Mouse (Mus musculus): ENCODE measurements around the gene Clock. TPM values are rescaled to one million over a fixed set of nuclear protein-coding genes. Genes with fewer than 3 reads are reported as not detected.

The Clock gene
- 11.0 and 11.3 TPM in 2 replicates for polyA plus RNA-seq (2015; fragmentation: Nextera tagmentation; extraction: Ambion mirVana)

- Histone ChIP-seq H3K4me2 (peak within 1 kb of the TSS; percentile 93), H3K9me3 (replicated peaks) (no peaks in the 10 kb centered on the region), H3K9ac (peak within 1 kb of the TSS; percentile 89), H3K27me3 (no peaks in the 10 kb centered on the region), H3K36me3 (no peaks in the 10 kb centered on the region), H3K4me1 (peaks cover 16% of the 10 kb centered on the region), H3K27ac (peak within 1 kb of the TSS; percentile 98), H3K4me3 (replicated peaks) (peak within 1 kb of the TSS; percentile 99)
- WGBS, result under 1% methylated on average over 76 of the region's 104 CpGs
- peak; percentile 88 for ATAC-seq (replicated peaks; ENCODE audit: low FRiP score)
These were observed at the start of gene Clock for GRCm38 (mm10) chr5:76304452-76305341. Gene Clock (minus strand): TSS chr5:76304792.

DNA sequence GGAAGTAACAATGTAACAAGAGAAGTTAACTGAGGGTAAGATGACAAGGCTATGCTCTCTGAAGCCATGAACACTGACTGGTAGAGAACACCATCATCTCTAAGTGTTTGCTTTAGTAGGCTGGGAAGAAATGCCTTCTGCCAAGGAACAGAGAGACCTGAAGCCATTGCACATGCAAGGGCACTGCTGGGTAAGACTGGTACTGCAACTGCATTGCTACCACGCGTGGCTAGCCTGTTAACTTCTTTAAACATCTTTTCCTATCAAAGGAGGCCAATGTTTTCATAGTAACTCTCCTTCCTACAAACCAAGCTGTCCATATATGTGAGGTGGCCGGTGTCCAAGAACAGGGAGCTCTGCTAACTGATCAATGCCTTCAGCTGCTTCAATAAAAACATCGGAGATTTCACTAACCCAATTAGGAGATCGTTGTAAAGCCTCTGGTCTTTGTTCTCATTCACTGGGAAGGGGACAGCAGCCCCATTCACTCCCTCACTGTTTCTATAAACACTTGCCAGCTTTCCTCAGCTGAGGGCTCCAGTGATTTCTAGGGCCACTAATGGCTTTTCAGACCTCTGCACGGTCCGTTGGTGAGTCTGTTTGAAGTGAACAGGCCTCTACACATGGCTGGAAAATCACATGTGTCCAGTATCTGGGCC is 47.5 kb upstream of the Clock start:
- Histone ChIP-seq H3K4me2 (no peak overlapping the region), H3K9me3 (replicated peaks) (no peaks in the 10 kb centered on the region), H3K4me3 (replicated peaks) (no peak overlapping the region), H3K9ac (no peak overlapping the region), H3K27ac (no peak overlapping the region), H3K36me3 (no peaks in the 10 kb centered on the region), H3K27me3 (no peaks in the 10 kb centered on the region), H3K4me1 (no peaks in the 10 kb centered on the region)
- ATAC-seq (replicated peaks; ENCODE audit: low FRiP score), result no peak
- WGBS, result 33% methylated on average over 7 of the region's 7 CpGs

- Histone ChIP-seq H3K4me1 (no peaks in the 10 kb centered on the region), H3K27ac (no peak overlapping the region), H3K9me3 (replicated peaks) (no peaks in the 10 kb centered on the region), H3K27me3 (no peaks in the 10 kb centered on the region), H3K36me3 (no peaks in the 10 kb centered on the region), H3K4me2 (no peak overlapping the region), H3K4me3 (replicated peaks) (no peak overlapping the region), H3K9ac (no peak overlapping the region)
- WGBS, result 76% methylated on average over 5 of the region's 5 CpGs
- ATAC-seq (replicated peaks; ENCODE audit: low FRiP score), result no peak
These were observed 46.9 kb upstream of the Clock start for GRCm38 (mm10) chr5:76351537-76351936.

GRCm38 (mm10) chr5:76346137-76346536 is 41.5 kb upstream of the Clock start:
- Histone ChIP-seq H3K9me3 (replicated peaks) (no peaks in the 10 kb centered on the region), H3K27me3 (no peaks in the 10 kb centered on the region), H3K4me3 (replicated peaks) (no peak overlapping the region), H3K4me1 (no peaks in the 10 kb centered on the region), H3K36me3 (no peaks in the 10 kb centered on the region), H3K4me2 (no peak overlapping the region), H3K9ac (no peak overlapping the region), H3K27ac (no peak overlapping the region)
- ATAC-seq (replicated peaks; ENCODE audit: low FRiP score), result no peak
- 68% methylated on average over 2 of the region's 2 CpGs for WGBS

DNA sequence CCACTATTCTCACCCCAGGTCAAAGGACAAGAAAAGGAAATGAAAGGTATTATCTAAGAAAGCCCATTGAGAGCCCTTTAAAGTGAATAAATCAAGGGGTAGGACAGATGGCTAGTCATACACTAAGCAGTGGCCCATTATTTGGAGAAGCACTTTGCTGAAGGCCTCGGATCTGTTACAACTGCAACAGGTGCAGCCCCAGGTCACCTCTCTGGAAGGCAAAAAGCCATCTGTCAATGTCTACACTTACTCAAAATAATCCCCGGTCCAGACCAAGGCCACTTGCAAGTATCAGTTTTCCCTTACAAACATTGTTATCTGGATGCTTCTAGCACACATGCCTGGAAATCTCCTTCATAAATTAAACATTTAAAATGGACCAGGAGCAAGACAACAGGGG is 36.3 kb upstream of the Clock start:
- no peak overlapping the region for H3K9ac ChIP-seq
- no peak overlapping the region for H3K27ac ChIP-seq
- H3K36me3 ChIP-seq, result no peaks in the 10 kb centered on the region
- H3K4me1 ChIP-seq, result no peaks in the 10 kb centered on the region
- no peak overlapping the region for H3K4me2 ChIP-seq
- no peak for ATAC-seq (replicated peaks; ENCODE audit: low FRiP score)
- WGBS, result 46% methylated on average over 2 of the region's 2 CpGs
- no peak overlapping the region for H3K4me3 ChIP-seq (replicated peaks)
- H3K9me3 ChIP-seq (replicated peaks), result no peaks in the 10 kb centered on the region
- no peaks in the 10 kb centered on the region for H3K27me3 ChIP-seq

- no peak overlapping the region for H3K27ac ChIP-seq
- H3K27me3 ChIP-seq, result no peaks in the 10 kb centered on the region
- H3K4me3 ChIP-seq (replicated peaks), result no peak overlapping the region
- H3K9ac ChIP-seq, result no peak overlapping the region
- no peak overlapping the region for H3K4me2 ChIP-seq
- 90% methylated on average over 8 of the region's 8 CpGs for WGBS
- no peaks in the 10 kb centered on the region for H3K4me1 ChIP-seq
- H3K9me3 ChIP-seq (replicated peaks), result no peaks in the 10 kb centered on the region
- ATAC-seq (replicated peaks; ENCODE audit: low FRiP score), result no peak
- no peaks in the 10 kb centered on the region for H3K36me3 ChIP-seq
These were observed 32.5 kb upstream of the Clock start for GRCm38 (mm10) chr5:76337100-76337499.

GRCm38 (mm10) chr5:76333833-76334232 is 29.2 kb upstream of the Clock start:
- no peak overlapping the region for H3K4me3 ChIP-seq (replicated peaks)
- H3K4me1 ChIP-seq, result no peaks in the 10 kb centered on the region
- no peak overlapping the region for H3K9ac ChIP-seq
- ATAC-seq (replicated peaks; ENCODE audit: low FRiP score), result no peak
- no peaks in the 10 kb centered on the region for H3K36me3 ChIP-seq
- H3K27ac ChIP-seq, result no peak overlapping the region
- 82% methylated on average over 4 of the region's 4 CpGs for WGBS
- no peak overlapping the region for H3K4me2 ChIP-seq
- no peaks in the 10 kb centered on the region for H3K27me3 ChIP-seq
- no peaks in the 10 kb centered on the region for H3K9me3 ChIP-seq (replicated peaks)

GRCm38 (mm10) chr5:76330953-76331352 is 26.4 kb upstream of the Clock start, which contains the start of gene Pdcl2:
Gene Pdcl2 (minus strand): TSS chr5:76331156.
- Histone ChIP-seq H3K4me2 (no peak within 1 kb of the TSS), H3K9me3 (replicated peaks) (no peaks in the 10 kb centered on the region), H3K27me3 (no peaks in the 10 kb centered on the region), H3K27ac (no peak within 1 kb of the TSS), H3K9ac (no peak within 1 kb of the TSS), H3K4me3 (replicated peaks) (no peak within 1 kb of the TSS), H3K4me1 (no peaks in the 10 kb centered on the region), H3K36me3 (no peaks in the 10 kb centered on the region)
- no peak for ATAC-seq (replicated peaks; ENCODE audit: low FRiP score)
- 91% methylated on average over 7 of the region's 7 CpGs for WGBS

GRCm38 (mm10) chr5:76327296-76327695 is 22.7 kb upstream of the Clock start:
- no peak for ATAC-seq (replicated peaks; ENCODE audit: low FRiP score)
- H3K9me3 ChIP-seq (replicated peaks), result no peaks in the 10 kb centered on the region
- H3K4me1 ChIP-seq, result no peaks in the 10 kb centered on the region
- H3K4me3 ChIP-seq (replicated peaks), result no peak overlapping the region
- no peak overlapping the region for H3K27ac ChIP-seq
- H3K4me2 ChIP-seq, result no peak overlapping the region
- H3K9ac ChIP-seq, result no peak overlapping the region
- H3K27me3 ChIP-seq, result no peaks in the 10 kb centered on the region
- 68% methylated on average over 2 of the region's 2 CpGs for WGBS
- no peaks in the 10 kb centered on the region for H3K36me3 ChIP-seq

GRCm38 (mm10) chr5:76325113-76325512 is 20.5 kb upstream of the Clock start:
- Histone ChIP-seq H3K9ac (no peak overlapping the region), H3K36me3 (no peaks in the 10 kb centered on the region), H3K4me3 (replicated peaks) (no peak overlapping the region), H3K9me3 (replicated peaks) (no peaks in the 10 kb centered on the region), H3K27me3 (no peaks in the 10 kb centered on the region), H3K4me1 (no peaks in the 10 kb centered on the region), H3K27ac (no peak overlapping the region), H3K4me2 (no peak overlapping the region)
- 88% methylated on average over 4 of the region's 4 CpGs for WGBS
- ATAC-seq (replicated peaks; ENCODE audit: low FRiP score), result no peak

DNA sequence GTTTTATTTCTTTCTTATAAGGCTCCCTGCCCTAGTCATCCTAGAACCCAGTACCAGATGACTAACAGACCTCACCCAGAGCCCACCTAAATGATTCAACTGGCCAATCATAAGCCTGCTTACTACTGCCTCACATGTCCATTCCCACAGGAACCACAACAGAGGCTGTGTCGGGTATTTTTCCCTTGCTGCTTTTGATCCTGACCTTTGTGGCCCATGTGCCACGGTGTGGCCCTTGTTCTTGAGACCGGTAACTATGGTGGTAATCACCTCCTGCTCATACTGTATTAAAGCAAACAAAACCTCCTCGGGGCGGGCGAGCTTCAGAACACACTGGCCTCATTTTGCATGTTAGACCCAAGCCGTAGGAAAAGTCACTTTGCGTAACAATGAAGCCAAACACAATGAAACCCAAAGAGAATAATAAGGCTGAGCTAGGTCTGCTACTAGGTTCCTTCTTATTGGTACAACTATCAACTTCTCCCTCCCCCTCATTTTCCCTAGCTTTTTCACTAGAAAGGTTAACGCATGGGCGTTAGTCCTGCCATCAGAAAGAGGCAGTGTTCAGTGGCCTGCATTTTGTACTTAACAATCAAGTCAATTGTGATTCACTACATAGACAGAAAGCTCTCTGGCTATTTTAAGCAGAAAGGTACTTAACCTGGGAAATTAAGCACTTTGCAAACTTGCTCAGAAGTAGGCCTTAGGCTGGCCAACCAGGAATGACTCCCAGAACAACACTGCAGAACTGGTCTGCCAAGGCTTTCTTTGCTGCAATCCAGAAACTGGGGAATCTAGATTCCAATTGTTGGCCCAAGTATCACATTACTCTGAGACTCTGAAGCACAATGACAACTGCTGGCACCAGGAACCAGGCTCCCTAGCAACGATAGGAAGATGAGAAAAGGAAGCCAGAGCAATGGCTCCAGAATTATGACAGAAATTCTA is 16.9 kb upstream of the Clock start:
- ATAC-seq (replicated peaks; ENCODE audit: low FRiP score), result no peak

More for the DNA sequence above, 16.9 kb upstream of the Clock start:
- no peaks in the 10 kb centered on the region for H3K4me1 ChIP-seq
- H3K4me2 ChIP-seq, result no peak overlapping the region
- no peak overlapping the region for H3K4me3 ChIP-seq (replicated peaks)
- H3K9ac ChIP-seq, result no peak overlapping the region
- no peaks in the 10 kb centered on the region for H3K27me3 ChIP-seq
- H3K9me3 ChIP-seq (replicated peaks), result no peaks in the 10 kb centered on the region
- H3K36me3 ChIP-seq, result no peaks in the 10 kb centered on the region
- 45% methylated on average over 11 of the region's 11 CpGs for WGBS
- H3K27ac ChIP-seq, result no peak overlapping the region

Data from kidney, embryonic 15.5 days (tissue).